Mouse (Mus musculus) limb, embryonic 14.5 days (tissue): Measurements from ENCODE around the gene Htt. TPM values are rescaled to one million over a fixed set of nuclear protein-coding genes. Genes with fewer than 3 reads are reported as not detected.
A peak's percentile ranks its signal among the peaks of the same experiment; 100 is the strongest.

Experiments
- ATAC-seq: fragments of 200-750 bp; cut with Nextera tagmentation; 2 replicates; pipeline ENCODE4 v1.8.0; 2017; ENCODE audit warnings: low read depth, moderate number of reproducible peaks, moderate TSS enrichment; ENCODE audit not compliant: low FRiP score
- DNase-seq: peaks from one replicate; pipeline ENCODE4 v3.0.0-alpha.2; 2015; ENCODE audit warnings: low spot score
- H3K27ac ChIP-seq: fragments of 300-500 bp; sonication (generic); replicated peaks from 2 replicates; pipeline ENCODE4 v1.5.1; 2014; ENCODE audit warnings: low read depth, mild to moderate bottlenecking, low read length, moderate library complexity, mixed read lengths
- H3K27me3 ChIP-seq: fragments of 300-500 bp; sonication (generic); 2 replicates; pipeline ENCODE4 v1.6.1; 2014; ENCODE audit warnings: low read length, mixed read lengths; ENCODE audit not compliant: control insufficient read depth, insufficient read depth
- H3K36me3 ChIP-seq: fragments of 300-500 bp; sonication (generic); 2 replicates; pipeline ENCODE4 v1.6.1; 2014; ENCODE audit warnings: mild to moderate bottlenecking, low read length, moderate library complexity, mixed read lengths; ENCODE audit not compliant: control insufficient read depth, insufficient read depth
- H3K4me1 ChIP-seq: fragments of 300-500 bp; sonication (generic); 2 replicates; pipeline ENCODE4 v1.6.1; 2014; ENCODE audit warnings: antibody characterized with exemption, low read length, mixed read lengths; ENCODE audit not compliant: control insufficient read depth, insufficient read depth
- H3K4me2 ChIP-seq: fragments of 300-500 bp; sonication (generic); replicated peaks from 2 replicates; pipeline ENCODE4 v1.6.1; 2014; ENCODE audit warnings: low read depth, mild to moderate bottlenecking, low read length, moderate library complexity; ENCODE audit not compliant: severe bottlenecking
- H3K4me3 ChIP-seq: fragments of 300-500 bp; sonication (generic); replicated peaks from 2 replicates; pipeline ENCODE4 v1.5.1; 2014; ENCODE audit warnings: low read length
- H3K9ac ChIP-seq: fragments of 300-500 bp; sonication (generic); 2 replicates; pipeline ENCODE4 v1.6.1; 2014; ENCODE audit warnings: mild to moderate bottlenecking, low read depth, low read length, moderate library complexity; ENCODE audit not compliant: severe bottlenecking
- H3K9me3 ChIP-seq: fragments of 300-500 bp; sonication (generic); 2 replicates; pipeline ENCODE4 v1.6.1; 2016; ENCODE audit warnings: low read length; ENCODE audit not compliant: control insufficient read depth
- POLR2A ChIP-seq: fragments of 200-500 bp; IDR thresholded peaks from 2 replicates; pipeline ENCODE4 v1.8.0; 2012; ENCODE audit warnings: inconsistent platforms, mild to moderate bottlenecking, moderate library complexity, borderline replicate concordance; ENCODE audit not compliant: insufficient read depth, insufficient read length; ENCODE audit errors: extremely low read depth
- WGBS: fragments of 180-500 bp; shearing (Covaris S2); extraction: QIAGEN DNeasy Blood & Tissue Kit; methylation state at CpG from one replicate; pipeline ENCODE4 v1.1.7; 2014; 5-methylcytosine and 5-hydroxymethylcytosine counted together
- polyA plus RNA-seq, 2 experiments: library from polyadenylated mRNA; depleted of rRNA in 1 of 2; stranded (reverse) in 1 of 2; unstranded in 1 of 2; fragments of >200 nt; fragmentation: Nextera tagmentation in 1 of 2; extraction: Ambion mirVana in 1 of 2; gene quantifications; 2 replicates each; pipeline versions ENCODE4 v1.2.1 to v1.2.3; 2012 to 2014

Htt gene
- polyA plus RNA-seq, 2 experiments, result 16.2 to 22.9 TPM

GRCm38 (mm10) chr5:34902811-34903385 lies 141.4 kb downstream of the Htt start:
- 84% methylated on average over 5 of the region's 5 CpGs for WGBS
- H3K36me3 ChIP-seq, result peaks cover 77% of the 10 kb centered on the region
- H3K27ac ChIP-seq, result no peak overlapping the region
- no peaks in the 10 kb centered on the region for H3K27me3 ChIP-seq
- no peaks in the 10 kb centered on the region for H3K4me1 ChIP-seq
- H3K4me2 ChIP-seq, result no peak overlapping the region
- TF ChIP-seq POLR2A, result no peak
- H3K4me3 ChIP-seq, result no peak overlapping the region
- H3K9me3 ChIP-seq, result no peaks in the 10 kb centered on the region
- H3K9ac ChIP-seq, result no peak overlapping the region
- ATAC-seq, result no peak
- DNase-seq, result peak; percentile 61

- H3K27me3 ChIP-seq, result no peaks in the 10 kb centered on the region
- H3K9ac ChIP-seq, result no peak overlapping the region
- peaks cover 73% of the 10 kb centered on the region for H3K36me3 ChIP-seq
- H3K4me3 ChIP-seq, result no peak overlapping the region
- TF ChIP-seq POLR2A, result no peak
- DNase-seq (no peak), ATAC-seq (no peak)
- no peaks in the 10 kb centered on the region for H3K4me1 ChIP-seq
- no peak overlapping the region for H3K4me2 ChIP-seq
- H3K27ac ChIP-seq, result no peak overlapping the region
- no peaks in the 10 kb centered on the region for H3K9me3 ChIP-seq
These were observed 142.9 kb downstream of the Htt start for GRCm38 (mm10) chr5:34904412-34904811.

GRCm38 (mm10) chr5:34907230-34907629 lies 145.7 kb downstream of the Htt start:
- TF ChIP-seq POLR2A, result no peak
- Histone ChIP-seq H3K27me3 (no peaks in the 10 kb centered on the region), H3K9me3 (no peaks in the 10 kb centered on the region), H3K9ac (no peak overlapping the region), H3K4me1 (no peaks in the 10 kb centered on the region), H3K4me2 (no peak overlapping the region), H3K27ac (no peak overlapping the region), H3K4me3 (no peak overlapping the region), H3K36me3 (peaks cover 74% of the 10 kb centered on the region)
- ATAC-seq, result no peak
- 95% methylated on average over 4 of the region's 4 CpGs for WGBS
- no peak for DNase-seq

- H3K27me3 ChIP-seq, result no peaks in the 10 kb centered on the region
- no peak within 1 kb of the TSS for H3K27ac ChIP-seq
- 69% methylated on average over 6 of the region's 6 CpGs for WGBS
- TF ChIP-seq POLR2A, result no peak
- H3K4me3 ChIP-seq, result no peak within 1 kb of the TSS
- H3K4me2 ChIP-seq, result no peak within 1 kb of the TSS
- no peak within 1 kb of the TSS for H3K9ac ChIP-seq
- no peaks in the 10 kb centered on the region for H3K4me1 ChIP-seq
- peak; percentile 19; the same call in 1 of the 2 replicates for ATAC-seq
- H3K9me3 ChIP-seq, result no peaks in the 10 kb centered on the region
- DNase-seq, result no peak
- H3K36me3 ChIP-seq, result peaks cover 73% of the 10 kb centered on the region
These were observed 146.6 kb downstream of the Htt start, which contains the start of gene Msantd1 for GRCm38 (mm10) chr5:34907910-34908725. Gene Msantd1, plus strand, starts transcription at chr5:34908012.

GRCm38 (mm10) chr5:34908726-34909633 lies 147.4 kb downstream of the Htt start:
- H3K4me1 ChIP-seq, result no peaks in the 10 kb centered on the region
- peaks cover 70% of the 10 kb centered on the region for H3K36me3 ChIP-seq
- H3K27ac ChIP-seq, result no peak overlapping the region
- H3K4me2 ChIP-seq, result no peak overlapping the region
- no peak overlapping the region for H3K9ac ChIP-seq
- 69% methylated on average over 9 of the region's 9 CpGs for WGBS
- H3K4me3 ChIP-seq, result no peak overlapping the region
- no peak for DNase-seq
- no peak for TF ChIP-seq POLR2A
- peak; percentile 56; the same call in 1 of the 2 replicates for ATAC-seq
- no peaks in the 10 kb centered on the region for H3K27me3 ChIP-seq
- no peaks in the 10 kb centered on the region for H3K9me3 ChIP-seq
